Mouse (Mus musculus): ENCODE results near the gene Nadk. TPM values are rescaled to one million over a fixed set of nuclear protein-coding genes. Genes with fewer than 3 reads are reported as not detected.

Gene Nadk
- total and polyA plus RNA-seq, 2 experiments from 2014 or later, result 37.4 to 48.0 TPM

- WGBS, result 85% methylated on average over 10 of the region's 11 CpGs
These were observed 38.0 kb downstream of the Nadk start for GRCm38 (mm10) chr4:155599901-155600825.

GRCm38 (mm10) chr4:155601091-155601996, 39.2 kb downstream of the Nadk start, which contains the start of gene Slc35e2:
Gene Slc35e2, plus strand, starts transcription at chr4:155601416.
- peak within 1 kb of the TSS; percentile 88 for H3K4me3 ChIP-seq (ENCODE audit: low read depth, low read length)
- peak within 1 kb of the TSS; percentile 94 for H3K9ac ChIP-seq (replicated peaks; ENCODE audit: low read depth, low read length)
- WGBS, result under 1% methylated on average over 53 of the region's 65 CpGs
- peaks cover 10% of the 10 kb centered on the region; the same call in 1 of the 2 replicates for H3K36me3 ChIP-seq (replicated peaks; ENCODE audit: control insufficient read depth, insufficient read depth, low read length)
- H3K9me3 ChIP-seq (replicated peaks; ENCODE audit: control insufficient read depth, low read length), result no peaks in the 10 kb centered on the region
- peak within 1 kb of the TSS; percentile 99 for H3K4me2 ChIP-seq (ENCODE audit: low read depth, low read length)
- no peaks in the 10 kb centered on the region for H3K4me1 ChIP-seq (ENCODE audit: control insufficient read depth, insufficient read depth)
- H3K27me3 ChIP-seq (ENCODE audit: control insufficient read depth, insufficient read depth, low read length), result no peaks in the 10 kb centered on the region
- peak within 1 kb of the TSS; percentile 99 for H3K27ac ChIP-seq (ENCODE audit: low read depth)
- ATAC-seq (ENCODE audit: insufficient read depth, low read depth) (peak; percentile 94), DNase-seq (ENCODE audit: low spot score) (peak; percentile 96)
- peak; percentile 19; the same call in 1 of the 2 replicates for TF ChIP-seq CTCF (IDR thresholded peaks at IDR 0.05; ENCODE audit: low read depth)
- TF ChIP-seq EP300 (IDR thresholded peaks at IDR 0.05; ENCODE audit: low read depth), result peak; percentile 80; the same call in 1 of the 2 replicates

More at GRCm38 (mm10) chr4:155599901-155600825, 38.0 kb downstream of the Nadk start:
- ATAC-seq (ENCODE audit: insufficient read depth, low read depth) (no peak), DNase-seq (ENCODE audit: low spot score) (no peak)
- Histone ChIP-seq H3K36me3 (replicated peaks; ENCODE audit: control insufficient read depth, insufficient read depth, low read length) (0 out of 2 replicates have a peak, but pooled peaks cover 4% of the 10 kb centered on the region), H3K9me3 (replicated peaks; ENCODE audit: control insufficient read depth, low read length) (no peaks in the 10 kb centered on the region), H3K4me2 (ENCODE audit: low read depth, low read length) (peak overlapping the region; percentile 99), H3K9ac (replicated peaks; ENCODE audit: low read depth, low read length) (peak overlapping the region; percentile 94; the same call in 1 of the 2 replicates), H3K27me3 (ENCODE audit: control insufficient read depth, insufficient read depth, low read length) (no peaks in the 10 kb centered on the region), H3K27ac (ENCODE audit: low read depth) (peak overlapping the region; percentile 99), H3K4me3 (ENCODE audit: low read depth, low read length) (peak overlapping the region; percentile 88), H3K4me1 (ENCODE audit: control insufficient read depth, insufficient read depth) (no peaks in the 10 kb centered on the region)
- TF ChIP-seq CTCF (IDR thresholded peaks at IDR 0.05; ENCODE audit: low read depth) (no peak), EP300 (IDR thresholded peaks at IDR 0.05; ENCODE audit: low read depth) (no peak)

- DNase-seq (ENCODE audit: low spot score) (no peak), ATAC-seq (ENCODE audit: insufficient read depth, low read depth) (peak; percentile 7)
- H3K4me3 ChIP-seq (ENCODE audit: low read depth, low read length), result peak overlapping the region; percentile 88
- peaks cover 10% of the 10 kb centered on the region; the same call in 1 of the 2 replicates for H3K36me3 ChIP-seq (replicated peaks; ENCODE audit: control insufficient read depth, insufficient read depth, low read length)
- H3K4me1 ChIP-seq (ENCODE audit: control insufficient read depth, insufficient read depth), result no peaks in the 10 kb centered on the region
- H3K9ac ChIP-seq (replicated peaks; ENCODE audit: low read depth, low read length), result peak overlapping the region; percentile 94
- peak overlapping the region; percentile 99 for H3K4me2 ChIP-seq (ENCODE audit: low read depth, low read length)
- 1% methylated on average over 31 of the region's 31 CpGs for WGBS
- no peaks in the 10 kb centered on the region for H3K27me3 ChIP-seq (ENCODE audit: control insufficient read depth, insufficient read depth, low read length)
- no peaks in the 10 kb centered on the region for H3K9me3 ChIP-seq (replicated peaks; ENCODE audit: control insufficient read depth, low read length)
- TF ChIP-seq EP300 (IDR thresholded peaks at IDR 0.05; ENCODE audit: low read depth) (no peak), CTCF (IDR thresholded peaks at IDR 0.05; ENCODE audit: low read depth) (no peak)
- H3K27ac ChIP-seq (ENCODE audit: low read depth), result peak overlapping the region; percentile 99
These were observed 39.8 kb downstream of the Nadk start for GRCm38 (mm10) chr4:155601997-155602456.

DNA sequence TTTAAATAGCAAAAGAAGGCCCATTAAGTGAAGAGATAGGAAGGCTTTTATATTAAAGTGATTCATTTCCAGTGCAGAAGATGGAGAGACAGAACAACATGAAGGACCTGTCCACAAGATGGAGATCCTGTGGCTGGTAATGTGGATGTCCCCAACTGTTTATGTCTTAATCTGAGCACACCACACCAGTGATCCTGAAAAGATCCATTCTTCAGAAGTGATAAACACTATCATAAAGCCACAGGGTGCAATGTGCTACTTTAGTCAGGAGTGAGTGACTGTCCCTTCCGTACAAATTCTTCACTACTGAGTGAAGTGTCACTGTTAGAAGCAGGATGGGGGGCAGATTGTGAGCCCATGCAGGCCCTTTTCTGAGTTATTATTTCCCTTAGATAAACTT, 40.6 kb downstream of the Nadk start:
- ATAC-seq (ENCODE audit: insufficient read depth, low read depth), result no peak
- no peaks in the 10 kb centered on the region for H3K27me3 ChIP-seq (ENCODE audit: control insufficient read depth, insufficient read depth, low read length)
- no peak overlapping the region for H3K4me3 ChIP-seq (ENCODE audit: low read depth, low read length)
- H3K9me3 ChIP-seq (replicated peaks; ENCODE audit: control insufficient read depth, low read length), result no peaks in the 10 kb centered on the region
- H3K27ac ChIP-seq (ENCODE audit: low read depth), result no peak overlapping the region
- peak overlapping the region; percentile 99; the same call in 1 of the 2 replicates for H3K4me2 ChIP-seq (ENCODE audit: low read depth, low read length)
- H3K4me1 ChIP-seq (ENCODE audit: control insufficient read depth, insufficient read depth), result no peaks in the 10 kb centered on the region
- no peak overlapping the region; the same call in 1 of the 2 replicates for H3K9ac ChIP-seq (replicated peaks; ENCODE audit: low read depth, low read length)
- 84% methylated on average over 1 of the region's 1 CpGs for WGBS
- H3K36me3 ChIP-seq (replicated peaks; ENCODE audit: control insufficient read depth, insufficient read depth, low read length), result peaks cover 10% of the 10 kb centered on the region; the same call in 1 of the 2 replicates
- TF ChIP-seq EP300 (IDR thresholded peaks at IDR 0.05; ENCODE audit: low read depth), result no peak
- TF ChIP-seq CTCF (IDR thresholded peaks at IDR 0.05; ENCODE audit: low read depth), result no peak
- DNase-seq (ENCODE audit: low spot score), result no peak

GRCm38 (mm10) chr4:155603801-155604200, 41.6 kb downstream of the Nadk start:
- no peak overlapping the region for H3K4me3 ChIP-seq (ENCODE audit: low read depth, low read length)
- DNase-seq (ENCODE audit: low spot score) (no peak), ATAC-seq (ENCODE audit: insufficient read depth, low read depth) (no peak)
- no peaks in the 10 kb centered on the region for H3K27me3 ChIP-seq (ENCODE audit: control insufficient read depth, insufficient read depth, low read length)
- H3K9ac ChIP-seq (replicated peaks; ENCODE audit: low read depth, low read length), result no peak overlapping the region
- no peaks in the 10 kb centered on the region for H3K4me1 ChIP-seq (ENCODE audit: control insufficient read depth, insufficient read depth)
- no peaks in the 10 kb centered on the region for H3K9me3 ChIP-seq (replicated peaks; ENCODE audit: control insufficient read depth, low read length)
- H3K4me2 ChIP-seq (ENCODE audit: low read depth, low read length), result no peak overlapping the region
- TF ChIP-seq CTCF (IDR thresholded peaks at IDR 0.05; ENCODE audit: low read depth) (no peak), EP300 (IDR thresholded peaks at IDR 0.05; ENCODE audit: low read depth) (no peak)
- 93% methylated on average over 5 of the region's 6 CpGs for WGBS
- H3K27ac ChIP-seq (ENCODE audit: low read depth), result no peak overlapping the region
- peaks cover 10% of the 10 kb centered on the region; the same call in 1 of the 2 replicates for H3K36me3 ChIP-seq (replicated peaks; ENCODE audit: control insufficient read depth, insufficient read depth, low read length)
